Comparison of ENCODE assay signal across 8 mouse cellular contexts in genomic region chr13:56703871-56704321, GRCm38 (mm10). TPM values are rescaled to one million over a fixed set of nuclear protein-coding genes. Genes with fewer than 3 reads are reported as not detected.
DNase-seq lines count a peak whose midpoint lies in the region; ATAC-seq lines count a peak whose summit lies in the region.

No protein-coding gene starts in this region.

- H3K9me3 ChIP-seq in heart, embryonic 11.5 days (replicated peaks; ENCODE audit: control insufficient read depth, low read length) = no peaks in the 10 kb centered on the region; the same call in 1 of the 2 replicates
- no peaks in the 10 kb centered on the region for H3K9me3 ChIP-seq in limb, embryonic 10.5 days (replicated peaks)
- no peaks in the 10 kb centered on the region for H3K9me3 ChIP-seq in midbrain, embryonic 11.5 days (ENCODE audit: control insufficient read depth, low read length)

- 2% methylated on average over 11 of the region's 11 CpGs for WGBS in heart, embryonic 11.5 days (ENCODE audit: insufficient replicate concordance)
- WGBS in limb, embryonic 10.5 days = 3% methylated on average over 11 of the region's 11 CpGs
- 0% methylated on average over 11 of the region's 11 CpGs for WGBS in midbrain, embryonic 11.5 days

- peak overlapping the region; percentile 67 for H3K4me2 ChIP-seq in heart, embryonic 11.5 days
- peak overlapping the region; percentile 61 for H3K4me2 ChIP-seq in midbrain, embryonic 11.5 days

- no peaks in the 10 kb centered on the region for H3K36me3 ChIP-seq in heart, embryonic 11.5 days (ENCODE audit: control insufficient read depth, insufficient read depth, low read length)
- peaks cover 33% of the 10 kb centered on the region for H3K36me3 ChIP-seq in limb, embryonic 10.5 days
- peaks cover 4% of the 10 kb centered on the region; the same call in 1 of the 2 replicates for H3K36me3 ChIP-seq in midbrain, embryonic 11.5 days (ENCODE audit: control insufficient read depth, insufficient read depth, low read length)

- H3K9ac ChIP-seq in heart, embryonic 11.5 days (ENCODE audit: low read depth, low read length) = peak overlapping the region; percentile 96
- peak overlapping the region; percentile 91 for H3K9ac ChIP-seq in midbrain, embryonic 11.5 days (ENCODE audit: low read length)

- H3K4me1 ChIP-seq in heart, embryonic 11.5 days (ENCODE audit: control insufficient read depth, insufficient read depth, low read length) = peaks cover 15% of the 10 kb centered on the region
- peaks cover 49% of the 10 kb centered on the region for H3K4me1 ChIP-seq in limb, embryonic 10.5 days
- peaks cover 17% of the 10 kb centered on the region for H3K4me1 ChIP-seq in midbrain, embryonic 11.5 days (ENCODE audit: control insufficient read depth, insufficient read depth, low read length)

- peak; percentile 14 to 18 for DNase-seq in spleen, postnatal 36 days (ENCODE audit: low spot score in 2 of 2)
- no peak for DNase-seq in spleen, postnatal 14 days (ENCODE audit: low spot score in 2 of 2)
- peak; percentile 15 for DNase-seq in brain, adult 2 months (ENCODE audit: low read depth, low spot score)
- DNase-seq in limb, embryonic 10.5 days (ENCODE audit: low spot score) = no peak
- no peak for DNase-seq in midbrain, embryonic 11.5 days (ENCODE audit: low spot score, missing footprints)
- DNase-seq in frontal cortex, postnatal 10 days (ENCODE audit: low spot score in 2 of 2) = no peak
- no peak for DNase-seq in ovary, postnatal 36 days (ENCODE audit: low spot score)

- H3K27me3 ChIP-seq in heart, embryonic 11.5 days (ENCODE audit: control insufficient read depth, insufficient read depth, low read length) = no peaks in the 10 kb centered on the region
- no peaks in the 10 kb centered on the region for H3K27me3 ChIP-seq in limb, embryonic 10.5 days (ENCODE audit: low read depth, poor library complexity, severe bottlenecking)
- H3K27me3 ChIP-seq in midbrain, embryonic 11.5 days (ENCODE audit: control insufficient read depth, insufficient read depth, low read length) = no peaks in the 10 kb centered on the region

- ATAC-seq in heart, embryonic 11.5 days (replicated peaks; ENCODE audit: insufficient number of reproducible peaks, low FRiP score, low TSS enrichment) = peak; percentile 33; the same call in 1 of the 2 replicates
- no peak; the same call in none of the 2 replicates for ATAC-seq in midbrain, embryonic 11.5 days (ENCODE audit: low FRiP score)

- peak overlapping the region; percentile 77 for H3K4me3 ChIP-seq in heart, embryonic 11.5 days (ENCODE audit: low read depth, low read length)
- H3K4me3 ChIP-seq in limb, embryonic 10.5 days = peak overlapping the region; percentile 95
- peak overlapping the region; percentile 74 for H3K4me3 ChIP-seq in midbrain, embryonic 11.5 days (ENCODE audit: low read depth, low read length)

- H3K27ac ChIP-seq in heart, embryonic 11.5 days (ENCODE audit: low read depth, low read length) = peak overlapping the region; percentile 99
- H3K27ac ChIP-seq in limb, embryonic 10.5 days = peak overlapping the region; percentile 99
- H3K27ac ChIP-seq in midbrain, embryonic 11.5 days (ENCODE audit: low read depth, low read length) = peak overlapping the region; percentile 97

RNA-seq across cellular contexts. Expression of gene Smad5, which starts 1.1 kb away (rescaled TPM):
- 25.7 and 26.3 TPM in 2 replicates for polyA plus RNA-seq in heart, embryonic 11.5 days (2014; fragmentation: Nextera tagmentation; extraction: Ambion mirVana)
- polyA plus RNA-seq in limb, embryonic 10.5 days (2016; fragmentation: Nextera tagmentation; extraction: Ambion mirVana) = 42.1 and 52.3 TPM in 2 replicates
- 43.4 and 45.4 TPM in 2 replicates for polyA plus RNA-seq in midbrain, embryonic 11.5 days (2014; fragmentation: Nextera tagmentation; extraction: Ambion mirVana)

RNA-seq across cellular contexts. Expression of gene Gm45623, which starts 49.7 kb away (rescaled TPM):
- 0.84 and 0.89 TPM in 2 replicates for polyA plus RNA-seq in heart, embryonic 11.5 days (2014; fragmentation: Nextera tagmentation; extraction: Ambion mirVana)
- polyA plus RNA-seq in limb, embryonic 10.5 days (2016; fragmentation: Nextera tagmentation; extraction: Ambion mirVana) = not detected in 2 replicates
- polyA plus RNA-seq in midbrain, embryonic 11.5 days (2014; fragmentation: Nextera tagmentation; extraction: Ambion mirVana) = not detected in 2 replicates

Comparison
In these comparisons a context has a peak if more than half of its experiments do, and no peak if none do; other contexts are left out.
1. DNase-seq: peak in spleen, postnatal 36 days (2 of 2) and brain, adult 2 months (single experiment); none in spleen, postnatal 14 days (0 of 2), limb, embryonic 10.5 days (single experiment), midbrain, embryonic 11.5 days (single experiment), frontal cortex, postnatal 10 days (0 of 2) and ovary, postnatal 36 days (single experiment).
2. Peak in every context shown above with its lines, with median percentiles within 50 percentile points of each other: H3K27ac ChIP-seq and H3K4me3 ChIP-seq.